Mouse (Mus musculus): ENCODE results near the gene Zdhhc17. TPM values are rescaled to one million over a fixed set of nuclear protein-coding genes. Genes with fewer than 3 reads are reported as not detected.

The Zdhhc17 gene
- polyA plus RNA-seq, 1 experiment from 2014 or later, result 23.2 TPM

- H3K27me3 ChIP-seq (ENCODE audit: control insufficient read depth, insufficient read depth, low read length), result no peaks in the 10 kb centered on the region
- H3K9me3 ChIP-seq (replicated peaks; ENCODE audit: control insufficient read depth, low read length), result no peaks in the 10 kb centered on the region
- H3K4me2 ChIP-seq (ENCODE audit: low read depth, low read length), result peak overlapping the region; percentile 87
- no peaks in the 10 kb centered on the region for H3K36me3 ChIP-seq (replicated peaks; ENCODE audit: control insufficient read depth, insufficient read depth, low read depth, low read length)
- H3K4me1 ChIP-seq (ENCODE audit: control insufficient read depth, insufficient read depth, low read length), result no peaks in the 10 kb centered on the region
- peak overlapping the region; percentile 92 for H3K4me3 ChIP-seq (ENCODE audit: low read depth, low read length)
- WGBS, result 2% methylated on average over 14 of the region's 14 CpGs
- DNase-seq (ENCODE audit: low spot score) (peak; percentile 34), ATAC-seq (replicated peaks; ENCODE audit: insufficient number of reproducible peaks, low FRiP score, low TSS enrichment, low read depth) (no peak)
- peak overlapping the region; percentile 99 for H3K9ac ChIP-seq (replicated peaks; ENCODE audit: low read length)
- peak overlapping the region; percentile 98; the same call in 1 of the 2 replicates for H3K27ac ChIP-seq (replicated peaks; ENCODE audit: low read depth, low read length)
These were observed 1.4 kb upstream of the Zdhhc17 start for GRCm38 (mm10) chr10:111011226-111011765.

GRCm38 (mm10) chr10:111010480-111011225, 713 bp upstream of the Zdhhc17 start:
- no peaks in the 10 kb centered on the region for H3K36me3 ChIP-seq (replicated peaks; ENCODE audit: control insufficient read depth, insufficient read depth, low read depth, low read length)
- H3K4me1 ChIP-seq (ENCODE audit: control insufficient read depth, insufficient read depth, low read length), result no peaks in the 10 kb centered on the region
- under 1% methylated on average over 19 of the region's 19 CpGs for WGBS
- peak overlapping the region; percentile 87 for H3K4me2 ChIP-seq (ENCODE audit: low read depth, low read length)
- H3K9ac ChIP-seq (replicated peaks; ENCODE audit: low read length), result peak overlapping the region; percentile 99
- DNase-seq (ENCODE audit: low spot score) (peak; percentile 76), ATAC-seq (replicated peaks; ENCODE audit: insufficient number of reproducible peaks, low FRiP score, low TSS enrichment, low read depth) (no peak; the same call in 1 of the 2 replicates)
- no peaks in the 10 kb centered on the region for H3K9me3 ChIP-seq (replicated peaks; ENCODE audit: control insufficient read depth, low read length)
- no peaks in the 10 kb centered on the region for H3K27me3 ChIP-seq (ENCODE audit: control insufficient read depth, insufficient read depth, low read length)
- peak overlapping the region; percentile 92 for H3K4me3 ChIP-seq (ENCODE audit: low read depth, low read length)
- H3K27ac ChIP-seq (replicated peaks; ENCODE audit: low read depth, low read length), result peak overlapping the region; percentile 98

- Histone ChIP-seq H3K36me3 (replicated peaks; ENCODE audit: control insufficient read depth, insufficient read depth, low read depth, low read length) (no peaks in the 10 kb centered on the region), H3K9ac (replicated peaks; ENCODE audit: low read length) (peak overlapping the region; percentile 99), H3K4me2 (ENCODE audit: low read depth, low read length) (peak overlapping the region; percentile 87), H3K4me1 (ENCODE audit: control insufficient read depth, insufficient read depth, low read length) (no peaks in the 10 kb centered on the region), H3K4me3 (ENCODE audit: low read depth, low read length) (peak overlapping the region; percentile 92), H3K9me3 (replicated peaks; ENCODE audit: control insufficient read depth, low read length) (no peaks in the 10 kb centered on the region), H3K27me3 (ENCODE audit: control insufficient read depth, insufficient read depth, low read length) (no peaks in the 10 kb centered on the region), H3K27ac (replicated peaks; ENCODE audit: low read depth, low read length) (peak overlapping the region; percentile 98)
- no peak for ATAC-seq (replicated peaks; ENCODE audit: insufficient number of reproducible peaks, low FRiP score, low TSS enrichment, low read depth)
- 0% methylated on average over 28 of the region's 28 CpGs for WGBS
- peak; percentile 33 for DNase-seq (ENCODE audit: low spot score)
These were observed 763 bp downstream of the Zdhhc17 start for GRCm38 (mm10) chr10:111009113-111009640.

DNA sequence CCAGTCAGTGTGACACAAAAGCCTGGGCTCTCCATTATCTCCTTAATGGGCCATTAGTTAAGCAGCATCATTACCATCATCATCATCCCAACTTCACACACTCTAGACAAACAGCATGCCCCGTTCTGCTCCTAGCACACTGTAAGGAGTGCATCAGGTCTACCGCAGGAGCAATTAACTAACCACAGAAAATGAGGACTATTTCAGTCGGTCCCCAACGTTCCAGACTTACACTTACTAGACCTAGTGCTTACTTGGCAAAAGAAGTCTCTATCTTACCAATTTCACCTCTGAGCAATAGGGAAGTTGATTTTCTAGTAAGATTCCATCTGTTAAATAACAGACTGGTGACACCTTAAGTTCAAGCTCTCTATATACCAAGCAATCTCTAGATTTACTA, 2.3 kb downstream of the Zdhhc17 start:
- H3K36me3 ChIP-seq (replicated peaks; ENCODE audit: control insufficient read depth, insufficient read depth, low read depth, low read length), result no peaks in the 10 kb centered on the region
- no peaks in the 10 kb centered on the region for H3K9me3 ChIP-seq (replicated peaks; ENCODE audit: control insufficient read depth, low read length)
- WGBS, result 78% methylated on average over 4 of the region's 4 CpGs
- H3K27me3 ChIP-seq (ENCODE audit: control insufficient read depth, insufficient read depth, low read length), result no peaks in the 10 kb centered on the region
- no peak overlapping the region for H3K4me2 ChIP-seq (ENCODE audit: low read depth, low read length)
- no peak for ATAC-seq (replicated peaks; ENCODE audit: insufficient number of reproducible peaks, low FRiP score, low TSS enrichment, low read depth)
- H3K4me1 ChIP-seq (ENCODE audit: control insufficient read depth, insufficient read depth, low read length), result no peaks in the 10 kb centered on the region
- H3K27ac ChIP-seq (replicated peaks; ENCODE audit: low read depth, low read length), result no peak overlapping the region
- H3K4me3 ChIP-seq (ENCODE audit: low read depth, low read length), result no peak overlapping the region
- H3K9ac ChIP-seq (replicated peaks; ENCODE audit: low read length), result no peak overlapping the region
- no peak for DNase-seq (ENCODE audit: low spot score)

DNA sequence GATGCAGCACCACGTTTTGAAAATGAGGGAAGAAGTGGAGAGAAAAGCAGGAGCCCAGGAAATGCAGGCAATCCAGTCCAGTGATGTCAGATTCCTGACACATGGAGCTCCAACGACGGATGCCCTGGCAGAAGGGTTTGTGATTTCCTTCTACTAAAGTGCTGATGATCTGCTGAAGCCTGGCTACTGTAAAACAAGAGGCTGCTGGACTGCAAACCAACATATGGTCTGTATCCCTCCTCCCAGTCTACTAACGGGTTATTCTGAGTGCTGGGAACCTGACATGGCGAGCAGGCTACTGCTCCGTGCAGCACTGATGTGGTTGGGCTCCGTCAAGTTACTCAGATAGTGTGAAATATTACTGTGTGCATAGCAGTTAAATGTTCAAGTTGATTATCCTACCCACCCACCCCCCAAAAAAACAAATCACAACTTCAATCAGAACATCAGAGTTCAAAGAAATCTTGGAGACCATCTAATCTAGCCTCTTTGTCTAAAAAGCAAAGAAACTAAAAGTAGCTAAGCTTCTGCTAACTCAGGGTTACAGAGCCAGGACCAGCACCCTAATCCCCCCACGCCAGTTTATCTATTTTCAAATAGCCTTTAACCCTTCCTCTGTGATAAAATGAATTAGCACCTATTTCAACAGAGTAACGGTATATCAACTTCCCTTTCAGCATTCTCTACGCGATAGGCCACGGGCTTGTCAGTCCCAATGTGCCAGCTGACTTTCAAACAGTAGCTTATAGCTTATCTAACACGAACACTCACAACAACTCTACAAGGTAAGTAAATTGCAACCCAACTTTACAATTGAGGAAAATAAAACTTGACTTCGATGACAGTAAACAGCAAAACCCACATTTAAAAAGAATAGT, 4.1 kb downstream of the Zdhhc17 start:
- H3K36me3 ChIP-seq (replicated peaks; ENCODE audit: control insufficient read depth, insufficient read depth, low read depth, low read length), result no peaks in the 10 kb centered on the region
- no peak for ATAC-seq (replicated peaks; ENCODE audit: insufficient number of reproducible peaks, low FRiP score, low TSS enrichment, low read depth)
- no peaks in the 10 kb centered on the region for H3K27me3 ChIP-seq (ENCODE audit: control insufficient read depth, insufficient read depth, low read length)
- H3K9me3 ChIP-seq (replicated peaks; ENCODE audit: control insufficient read depth, low read length), result no peaks in the 10 kb centered on the region
- 83% methylated on average over 14 of the region's 14 CpGs for WGBS
- H3K4me1 ChIP-seq (ENCODE audit: control insufficient read depth, insufficient read depth, low read length), result no peaks in the 10 kb centered on the region
- no peak overlapping the region for H3K9ac ChIP-seq (replicated peaks; ENCODE audit: low read length)
- H3K4me2 ChIP-seq (ENCODE audit: low read depth, low read length), result no peak overlapping the region
- no peak overlapping the region for H3K27ac ChIP-seq (replicated peaks; ENCODE audit: low read depth, low read length)
- H3K4me3 ChIP-seq (ENCODE audit: low read depth, low read length), result no peak overlapping the region
- no peak for DNase-seq (ENCODE audit: low spot score)

- Histone ChIP-seq H3K4me1 (ENCODE audit: control insufficient read depth, insufficient read depth, low read length) (no peaks in the 10 kb centered on the region), H3K4me3 (ENCODE audit: low read depth, low read length) (no peak overlapping the region), H3K27me3 (ENCODE audit: control insufficient read depth, insufficient read depth, low read length) (no peaks in the 10 kb centered on the region), H3K9ac (replicated peaks; ENCODE audit: low read length) (no peak overlapping the region), H3K36me3 (replicated peaks; ENCODE audit: control insufficient read depth, insufficient read depth, low read depth, low read length) (no peaks in the 10 kb centered on the region), H3K4me2 (ENCODE audit: low read depth, low read length) (no peak overlapping the region), H3K27ac (replicated peaks; ENCODE audit: low read depth, low read length) (no peak overlapping the region), H3K9me3 (replicated peaks; ENCODE audit: control insufficient read depth, low read length) (no peaks in the 10 kb centered on the region)
- no peak for DNase-seq (ENCODE audit: low spot score)
- 90% methylated on average over 6 of the region's 6 CpGs for WGBS
- no peak for ATAC-seq (replicated peaks; ENCODE audit: insufficient number of reproducible peaks, low FRiP score, low TSS enrichment, low read depth)
These were observed 5.7 kb downstream of the Zdhhc17 start for GRCm38 (mm10) chr10:111004220-111004619.

DNA sequence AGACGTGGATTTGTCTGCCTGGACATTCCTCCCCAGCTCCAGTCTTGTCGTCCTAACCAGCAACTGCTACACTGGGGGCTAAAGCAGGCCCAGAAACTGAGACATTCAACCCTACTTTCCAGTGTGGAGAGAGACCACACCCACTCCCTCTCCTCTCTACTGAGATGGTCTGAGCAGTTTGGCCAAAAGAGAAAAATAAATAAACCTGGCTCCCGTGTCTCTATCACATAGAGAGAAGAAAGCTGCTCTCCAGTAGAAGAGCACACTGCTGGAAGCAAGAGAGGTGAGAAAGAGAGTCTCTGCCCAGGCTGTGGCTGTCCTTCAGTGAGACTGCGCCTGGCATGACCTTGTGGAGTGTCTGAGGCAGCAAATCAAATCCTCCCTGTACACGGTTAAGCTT, 10.7 kb downstream of the Zdhhc17 start:
- Histone ChIP-seq H3K27me3 (ENCODE audit: control insufficient read depth, insufficient read depth, low read length) (no peaks in the 10 kb centered on the region), H3K9ac (replicated peaks; ENCODE audit: low read length) (no peak overlapping the region), H3K4me2 (ENCODE audit: low read depth, low read length) (no peak overlapping the region), H3K4me1 (ENCODE audit: control insufficient read depth, insufficient read depth, low read length) (no peaks in the 10 kb centered on the region), H3K27ac (replicated peaks; ENCODE audit: low read depth, low read length) (no peak overlapping the region), H3K36me3 (replicated peaks; ENCODE audit: control insufficient read depth, insufficient read depth, low read depth, low read length) (no peaks in the 10 kb centered on the region), H3K4me3 (ENCODE audit: low read depth, low read length) (no peak overlapping the region), H3K9me3 (replicated peaks; ENCODE audit: control insufficient read depth, low read length) (no peaks in the 10 kb centered on the region)
- WGBS, result 63% methylated on average over 5 of the region's 5 CpGs
- ATAC-seq (replicated peaks; ENCODE audit: insufficient number of reproducible peaks, low FRiP score, low TSS enrichment, low read depth) (no peak), DNase-seq (ENCODE audit: low spot score) (no peak)

Measured in embryonic facial prominence, embryonic 11.5 days (tissue).